Comparison of ENCODE assay signal across 28 mouse cellular contexts in genomic region chr2:94030602-94031001, GRCm38 (mm10). TPM values are rescaled to one million over a fixed set of nuclear protein-coding genes. Genes with fewer than 3 reads are reported as not detected.
DNase-seq lines count a peak whose midpoint lies in the region; ATAC-seq and TF ChIP-seq lines count a peak whose summit lies in the region.
"Had no signal": no experiment of that assay in that cellular context is flagged by ENCODE, and none has a peak within 500 bp of the region (broad histone marks: within the 10 kb centered on the region; RNA-seq: fewer than 3 reads in every experiment).

No protein-coding gene starts in this region.

- H3K4me1 ChIP-seq in embryonic facial prominence, embryonic 14.5 days (ENCODE audit: control insufficient read depth, insufficient read depth, low read length): no peaks in the 10 kb centered on the region
- H3K4me1 ChIP-seq in embryonic facial prominence, embryonic 10.5 days: no peaks in the 10 kb centered on the region
- H3K4me1 ChIP-seq: embryonic facial prominence, embryonic 13.5 days; forebrain, embryonic 13.5 days; forebrain, embryonic 15.5 days had no signal

- H3K4me2 ChIP-seq in embryonic facial prominence, embryonic 14.5 days (ENCODE audit: low read depth, low read length): no peak overlapping the region
- H3K4me2 ChIP-seq in myocyte (ENCODE audit: low read depth): no peak overlapping the region
- H3K4me2 ChIP-seq: embryonic facial prominence, embryonic 13.5 days; forebrain, embryonic 13.5 days; forebrain, embryonic 15.5 days had no signal

- TF ChIP-seq POLR2A in myocyte (IDR thresholded peaks at IDR 0.05; ENCODE audit: insufficient read length, low read depth): no peak

- H3K9ac ChIP-seq in embryonic facial prominence, embryonic 14.5 days (ENCODE audit: low read depth, low read length): no peak overlapping the region
- H3K9ac ChIP-seq: embryonic facial prominence, embryonic 13.5 days; forebrain, embryonic 13.5 days; forebrain, embryonic 15.5 days; forebrain, postnatal 0 days had no signal

- H3K4me3 ChIP-seq in embryonic facial prominence, embryonic 14.5 days (ENCODE audit: low read depth, low read length): no peak overlapping the region
- no peak overlapping the region for H3K4me3 ChIP-seq in embryonic facial prominence, embryonic 10.5 days
- no peak overlapping the region for H3K4me3 ChIP-seq in gastrocnemius, adult 2 months
- no peak overlapping the region for H3K4me3 ChIP-seq in myocyte
- H3K4me3 ChIP-seq: embryonic facial prominence, embryonic 13.5 days; forebrain, embryonic 13.5 days; forebrain, embryonic 15.5 days had no signal

- H3K27me3 ChIP-seq in embryonic facial prominence, embryonic 14.5 days (replicated peaks; ENCODE audit: control insufficient read depth, insufficient read depth, low read length): no peaks in the 10 kb centered on the region
- no peaks in the 10 kb centered on the region for H3K27me3 ChIP-seq in embryonic facial prominence, embryonic 10.5 days (replicated peaks; ENCODE audit: low read depth, poor library complexity, severe bottlenecking)
- no peaks in the 10 kb centered on the region for H3K27me3 ChIP-seq in myocyte (ENCODE audit: control insufficient read depth, insufficient read depth, insufficient read length)
- H3K27me3 ChIP-seq: CH12.LX; embryonic facial prominence, embryonic 13.5 days; forebrain, embryonic 13.5 days; forebrain, embryonic 15.5 days; Patski had no signal

- DNase-seq in embryonic facial prominence, embryonic 14.5 days (ENCODE audit: low spot score): peak; percentile 22
- DNase-seq in embryonic facial prominence, embryonic 10.5 days (ENCODE audit: low spot score): no peak
- DNase-seq in gastrocnemius, adult 2 months: no peak
- no peak for DNase-seq in gastrocnemius, postnatal 36 days
- no peak for DNase-seq in lung, adult 18-20 months
- DNase-seq: adrenal gland, adult 8-10 months; adrenal gland, postnatal 14 days; adrenal gland, postnatal 36 days; B cell, adult 2 months; cerebellum, adult 11-12 months; cerebellum, adult 2 months; cerebellum, adult 9-10 months; cerebellum, postnatal 10 days; cerebellum, postnatal 25 days; forebrain, postnatal 0 days had no signal

- no peaks in the 10 kb centered on the region for H3K79me2 ChIP-seq in myocyte (ENCODE audit: control insufficient read depth, insufficient read depth)

- H3K9me3 ChIP-seq in embryonic facial prominence, embryonic 14.5 days (ENCODE audit: control insufficient read depth, low read length): no peaks in the 10 kb centered on the region
- no peaks in the 10 kb centered on the region for H3K9me3 ChIP-seq in embryonic facial prominence, embryonic 10.5 days
- H3K9me3 ChIP-seq: embryonic facial prominence, embryonic 13.5 days; forebrain, embryonic 13.5 days; forebrain, embryonic 15.5 days; G1E had no signal

- no peak overlapping the region for H3ac ChIP-seq in myocyte (ENCODE audit: control insufficient read depth, insufficient read length)

- no peak for ATAC-seq in embryonic facial prominence, embryonic 14.5 days (ENCODE audit: low read depth)
- ATAC-seq: activated CD4-positive, CD25-positive, alpha-beta regulatory T cell, adult 4 months; CD4-positive, CD25-positive, alpha-beta regulatory T cell, adult 4 months; forebrain, embryonic 13.5 days; forebrain, embryonic 15.5 days; forebrain, postnatal 0 days; Patski had no signal

- H3K36me3 ChIP-seq in embryonic facial prominence, embryonic 14.5 days (ENCODE audit: control insufficient read depth, insufficient read depth, low read length): peaks cover 23% of the 10 kb centered on the region
- peaks cover 45% of the 10 kb centered on the region for H3K36me3 ChIP-seq in embryonic facial prominence, embryonic 10.5 days (replicated peaks)
- peaks cover 15% of the 10 kb centered on the region for H3K36me3 ChIP-seq in myocyte (ENCODE audit: control insufficient read depth, insufficient read depth)

- intact Hi-C loops in gastrocnemius, adult 2 months (cut with DNase I): no loop called here
- intact Hi-C loops in gastrocnemius, postnatal 36 days (cut with DNase I): no loop called here

- no peak for TF ChIP-seq CTCF in gastrocnemius, adult 2 months (IDR thresholded peaks at IDR 0.05)

- H3K27ac ChIP-seq in embryonic facial prominence, embryonic 14.5 days (replicated peaks; ENCODE audit: low read depth, low read length): no peak overlapping the region
- no peak overlapping the region for H3K27ac ChIP-seq in embryonic facial prominence, embryonic 10.5 days (replicated peaks)
- peak overlapping the region; percentile 69; the same call in 1 of the 2 replicates for H3K27ac ChIP-seq in gastrocnemius, adult 2 months
- H3K27ac ChIP-seq: embryonic facial prominence, embryonic 13.5 days; forebrain, embryonic 13.5 days; forebrain, embryonic 15.5 days had no signal

TF ChIP-seq in myocyte, 11 proteins besides CTCF, POLR2A, EP300 and RAD21:
- TF ChIP-seq MYOG (IDR thresholded peaks at IDR 0.05; ENCODE audit: control insufficient read depth in 1 of 3, insufficient read depth in 1 of 3, insufficient read length in 2 of 3, low read depth in 2 of 3) (peak in 1 of 3 experiments; percentile 39), MYOD1 (IDR thresholded peaks at IDR 0.05; ENCODE audit: control insufficient read depth in 1 of 3, insufficient read length in 2 of 3, low read depth in 2 of 3) (peak; percentile 65 to 96 (median 69)), TCF12 (IDR thresholded peaks at IDR 0.05; ENCODE audit: insufficient read depth, poor library complexity, severe bottlenecking) (peak; percentile 36), E2F4 (IDR thresholded peaks at IDR 0.05; ENCODE audit: insufficient read depth) (no peak)

RNA-seq across cellular contexts. Expression of gene Alkbh3, which starts 20.0 kb away (rescaled TPM):
- 53.8 and 69.8 TPM in 2 replicates for polyA plus RNA-seq in embryonic facial prominence, embryonic 14.5 days (2014; fragmentation: Nextera tagmentation; extraction: Ambion mirVana)
- polyA plus RNA-seq in embryonic facial prominence, embryonic 10.5 days (2016; fragmentation: Nextera tagmentation; extraction: Ambion mirVana): 55.5 and 57.0 TPM in 2 replicates
- total RNA-seq in gastrocnemius, adult 2 months (2021): 10 to 100 TPM; 54.8 to 55.7 TPM
- 10 to 100 TPM; 52.0 to 58.1 TPM for total RNA-seq in gastrocnemius, postnatal 36 days (2021)
- 87.8 TPM for polyA plus RNA-seq in myocyte (2012; fragmentation: generic; extraction: Trizol)

RNA-seq across cellular contexts. Expression of gene Gm27027, which starts 34.4 kb away (rescaled TPM):
- not detected in 2 replicates for polyA plus RNA-seq in embryonic facial prominence, embryonic 14.5 days (2014; fragmentation: Nextera tagmentation; extraction: Ambion mirVana)
- not detected in 2 replicates for polyA plus RNA-seq in embryonic facial prominence, embryonic 10.5 days (2016; fragmentation: Nextera tagmentation; extraction: Ambion mirVana)
- not detected for total RNA-seq in gastrocnemius, adult 2 months (2021)
- under 1 TPM in 1 of 2 experiments, not detected in 1; 0.86 TPM for total RNA-seq in gastrocnemius, postnatal 36 days (2021)
- not detected for polyA plus RNA-seq in myocyte (2012; fragmentation: generic; extraction: Trizol)
- total RNA-seq: adrenal gland, adult 18-20 months; adrenal gland, postnatal 14 days; adrenal gland, postnatal 36 days; CH12.LX; forebrain, postnatal 0 days; G1E had no signal
- polyA plus RNA-seq: activated CD4-positive, CD25-positive, alpha-beta regulatory T cell, adult 4 months; CD4-positive, CD25-positive, alpha-beta regulatory T cell, adult 4 months; cortical plate, adult 2 months; embryonic facial prominence, embryonic 11.5 days; embryonic facial prominence, embryonic 13.5 days; forebrain, embryonic 11.5 days; forebrain, embryonic 13.5 days; forebrain, embryonic 15.5 days; forebrain, postnatal 0 days; G1E; Patski had no signal
